Mouse (Mus musculus): ENCODE measurements around the gene Agrp.
"Not testable (repeated sequence)": the region's sequence is repeated elsewhere in the genome, so short reads cannot be mapped to it uniquely, and the experiment has no call there.

The Agrp gene

DNA sequence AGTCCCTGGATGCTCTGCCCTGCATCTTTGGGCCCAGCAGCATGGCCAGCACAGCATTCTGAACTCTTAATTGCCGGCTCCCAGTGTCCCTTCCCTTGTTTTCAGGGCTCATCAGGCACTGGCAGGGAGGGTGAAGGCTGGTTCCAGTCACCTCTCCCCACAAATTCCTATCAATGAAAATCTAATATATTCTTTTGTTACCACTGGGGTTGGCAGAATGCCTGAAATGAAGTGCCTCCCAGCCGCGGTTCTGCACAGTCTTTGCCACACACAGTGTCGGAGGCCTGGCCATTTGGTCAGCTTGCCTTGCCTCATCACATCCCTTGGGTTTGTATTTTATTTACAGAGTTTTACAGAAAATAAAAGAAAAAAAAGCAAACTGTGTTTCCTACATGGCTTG lies 15.4 kb downstream of the Agrp start:
- no peak for DNase-seq

DNA sequence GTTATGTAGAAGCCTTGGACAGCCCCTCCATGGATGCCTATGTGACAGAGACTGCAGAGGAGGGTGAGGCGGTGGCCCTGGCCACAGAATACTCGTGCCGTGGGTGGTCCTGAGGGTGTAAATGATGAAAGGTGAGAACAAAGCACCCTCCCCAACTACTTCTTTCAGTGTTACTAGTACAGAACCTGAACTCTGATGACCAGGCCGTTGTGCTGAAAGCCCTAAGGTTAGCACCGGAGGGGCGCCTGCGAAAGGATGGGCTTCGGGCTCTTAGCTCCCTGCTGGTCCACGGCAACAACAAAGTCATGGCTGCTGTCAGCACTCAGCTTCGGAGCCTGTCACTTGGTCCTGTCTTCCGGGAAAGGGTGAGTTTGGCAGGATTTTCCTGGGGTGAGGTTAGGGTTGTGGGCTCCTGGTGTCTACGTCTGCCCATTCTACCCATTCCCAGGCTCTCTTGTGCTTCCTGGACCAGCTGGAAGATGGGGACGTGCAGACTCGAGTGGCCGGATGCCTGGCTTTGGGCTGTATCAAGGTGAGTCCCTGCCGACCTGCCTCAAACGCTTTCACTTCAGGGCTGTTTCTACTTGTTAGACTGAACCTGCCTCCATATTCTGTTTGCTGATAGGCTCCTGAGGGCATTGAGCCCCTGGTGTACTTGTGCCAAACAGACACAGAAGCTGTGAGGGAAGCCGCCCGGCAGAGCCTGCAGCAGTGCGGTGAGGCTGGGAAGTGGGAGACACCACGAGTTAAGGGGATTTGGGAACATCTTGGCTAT lies 16.1 kb downstream of the Agrp start:
- DNase-seq = no peak

DNA sequence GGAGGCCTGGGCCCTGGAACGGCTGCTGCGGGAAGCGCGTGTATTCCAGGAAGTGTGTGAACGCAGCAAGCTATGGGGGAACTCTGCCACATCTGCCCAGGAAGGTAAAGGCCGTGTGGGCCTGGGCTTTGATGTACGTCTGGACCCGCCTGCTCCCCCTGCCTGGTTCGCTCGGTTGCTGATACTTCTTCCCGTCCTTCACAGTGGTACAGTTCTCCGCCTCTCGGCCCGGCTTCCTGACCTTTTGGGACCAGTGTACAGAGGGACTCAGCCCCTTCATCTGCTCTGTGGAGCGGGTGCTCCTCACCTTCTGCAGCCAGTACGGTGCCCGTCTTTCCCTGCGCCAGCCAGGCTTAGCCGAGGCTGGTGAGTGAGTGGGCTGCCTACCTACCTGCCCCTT lies 17.0 kb downstream of the Agrp start:
- DNase-seq = no peak

DNA sequence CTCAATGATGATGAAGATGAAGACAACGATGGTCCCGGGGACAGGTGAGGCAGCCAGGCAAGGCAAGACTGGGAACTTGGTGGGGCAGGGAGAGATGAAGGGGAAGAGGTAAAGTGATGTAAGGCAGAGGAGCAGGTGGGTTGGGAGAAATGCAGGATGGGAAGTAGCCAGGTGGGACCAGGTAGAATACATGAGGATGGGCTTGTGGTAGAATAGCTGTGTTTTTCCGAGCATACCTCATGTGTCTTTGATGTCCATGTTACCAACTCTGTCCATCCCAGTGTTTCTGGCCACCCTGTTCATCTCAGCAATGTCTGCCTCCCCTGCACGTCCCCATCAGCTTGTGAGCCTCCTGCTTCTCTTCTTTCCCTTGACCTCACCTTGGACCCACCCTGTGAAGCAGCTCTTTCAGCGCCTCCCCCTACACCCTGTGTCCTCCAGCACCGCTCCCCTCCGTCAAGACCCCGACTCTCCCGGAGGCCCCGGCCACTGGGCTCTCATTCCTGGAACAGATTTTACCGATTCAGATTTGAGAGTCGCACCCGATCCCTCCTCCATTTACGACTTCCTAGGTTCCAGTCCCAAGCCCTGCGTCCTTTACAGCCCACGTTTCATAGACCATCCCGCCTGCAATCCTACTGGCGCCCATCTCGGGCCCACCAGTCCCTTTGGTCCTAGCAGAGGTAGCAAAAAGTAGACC lies 18.2 kb downstream of the Agrp start:
- DNase-seq = no peak

DNA sequence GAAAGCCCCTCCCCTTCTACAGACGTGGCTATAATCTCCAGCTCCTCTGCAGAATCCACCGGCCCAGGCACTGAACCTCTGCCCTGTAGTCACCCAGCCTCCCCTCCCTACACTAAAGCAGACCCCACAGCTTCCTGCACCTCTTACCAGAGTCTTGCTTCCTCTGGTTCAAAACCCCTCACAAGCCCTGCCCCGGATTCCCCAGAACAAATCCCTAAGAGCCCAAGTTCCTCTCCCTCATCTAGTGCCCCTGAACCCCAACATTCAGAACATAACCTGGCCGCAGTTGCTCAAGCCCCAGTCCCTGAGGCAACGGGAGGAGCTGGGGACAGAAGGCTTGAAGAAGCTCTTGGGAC lies 18.9 kb downstream of the Agrp start:
- no peak for DNase-seq

DNA sequence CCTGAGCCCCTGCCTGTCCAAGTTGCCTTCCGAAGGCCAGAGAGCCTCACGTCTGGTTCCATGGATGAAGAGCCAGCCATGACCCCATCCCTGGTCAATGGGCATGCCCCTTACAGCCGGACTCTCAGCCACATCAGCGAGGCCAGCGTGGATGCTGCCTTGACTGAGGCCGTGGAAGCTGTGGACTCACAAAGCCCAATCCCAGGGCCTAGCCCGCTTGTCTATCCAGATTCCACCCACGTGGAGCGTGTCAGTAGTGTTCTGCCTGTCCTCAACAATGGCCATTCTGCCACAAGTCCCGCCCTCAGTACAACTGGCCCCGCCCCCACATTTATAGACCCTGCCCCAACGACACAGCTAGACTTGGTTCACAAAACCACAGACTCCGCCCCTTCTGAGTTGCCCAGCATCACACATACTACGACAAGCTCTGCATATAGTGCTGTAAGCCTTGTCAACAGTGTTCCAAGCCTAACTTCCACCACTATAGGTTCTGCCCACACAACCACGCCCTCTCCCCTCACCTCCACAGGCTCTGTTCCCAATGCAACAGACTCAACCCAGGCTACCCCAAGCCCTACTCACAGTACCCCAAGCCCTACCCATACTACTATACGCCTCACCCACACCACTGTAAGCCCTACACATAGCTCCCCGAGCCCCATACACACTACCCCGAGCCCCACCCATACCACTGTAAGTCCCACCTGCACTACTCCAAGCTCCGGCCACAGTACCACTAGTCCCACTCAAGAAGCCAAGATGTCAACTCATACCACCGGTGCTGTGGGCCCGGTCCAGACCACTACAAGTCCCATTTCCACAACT lies 19.5 kb downstream of the Agrp start:
- no peak for DNase-seq

DNA sequence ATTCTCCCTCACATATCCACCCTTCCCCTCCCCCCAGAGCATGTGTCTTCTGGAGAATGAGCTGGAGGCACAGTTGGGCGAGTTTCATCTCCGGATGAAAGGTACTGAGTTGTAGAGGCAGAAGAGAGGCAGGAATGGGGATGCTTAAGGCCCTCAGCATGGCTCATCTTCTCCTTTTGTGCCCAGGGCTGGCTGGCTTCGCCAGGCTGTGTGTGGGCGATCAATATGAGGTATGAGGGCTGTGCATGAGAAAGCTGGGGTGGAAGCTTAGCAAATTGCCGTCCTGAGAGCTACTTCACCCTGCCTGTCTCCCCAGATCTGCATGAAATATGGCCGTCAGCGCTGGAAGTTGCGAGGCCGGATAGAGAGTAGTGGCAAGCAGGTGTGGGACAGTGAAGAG lies 21.3 kb downstream of the Agrp start:
- DNase-seq = no peak

DNA sequence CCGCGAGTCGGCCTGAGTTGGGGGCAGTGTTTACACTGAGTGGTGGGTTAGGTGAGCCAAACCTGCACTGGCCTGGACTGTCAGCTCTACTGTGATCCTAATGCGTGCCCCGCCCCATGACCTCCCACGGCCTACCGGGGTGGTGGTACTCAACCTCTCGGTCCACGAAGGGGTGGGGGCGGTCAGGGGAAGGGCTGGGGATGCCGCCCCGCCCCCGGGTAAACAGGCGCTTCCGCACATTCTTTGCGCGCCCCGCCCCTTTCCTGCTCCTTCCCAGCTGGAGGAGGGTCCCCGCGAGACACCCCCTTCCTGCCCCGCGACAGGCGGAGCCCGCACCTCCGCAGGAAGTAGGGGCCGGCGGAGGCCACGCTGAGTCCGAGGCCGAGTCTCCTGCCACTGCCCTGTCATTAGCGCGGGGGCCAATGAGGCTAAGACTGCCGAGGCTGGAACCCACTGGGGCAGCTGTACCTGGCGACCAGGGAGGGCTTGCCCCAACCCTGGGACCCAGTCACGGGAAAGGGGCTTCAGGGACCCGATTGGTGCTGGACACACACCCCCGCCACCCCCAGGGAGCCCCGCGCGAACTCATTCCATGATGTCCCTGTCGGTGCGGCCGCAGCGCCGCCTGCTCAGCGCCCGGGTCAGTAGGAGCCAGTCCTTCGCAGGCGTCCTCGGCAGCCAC lies 23.2 kb downstream of the Agrp start:
- no peak for DNase-seq

DNA sequence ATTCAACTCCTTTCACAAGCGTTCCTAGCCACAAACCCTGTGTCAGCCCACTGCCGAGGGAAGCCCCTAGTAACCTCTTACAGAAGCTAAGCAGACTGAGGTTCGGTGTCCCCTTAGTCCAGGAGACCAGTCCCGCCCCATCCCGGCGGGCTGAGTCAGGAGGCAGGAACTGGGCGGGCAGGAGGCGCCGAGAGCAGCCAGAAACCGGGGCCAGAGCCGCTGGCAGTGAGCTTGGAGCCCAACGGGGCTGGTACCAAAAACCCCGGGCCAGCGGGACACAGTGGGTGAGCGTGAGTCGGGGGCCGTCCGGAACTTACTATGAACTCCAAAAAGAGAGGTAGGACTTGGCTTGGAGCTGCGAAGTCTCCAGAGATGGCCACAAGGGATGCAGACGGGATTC lies 24.2 kb downstream of the Agrp start:
- DNase-seq = peak; percentile 34 to 46

DNA sequence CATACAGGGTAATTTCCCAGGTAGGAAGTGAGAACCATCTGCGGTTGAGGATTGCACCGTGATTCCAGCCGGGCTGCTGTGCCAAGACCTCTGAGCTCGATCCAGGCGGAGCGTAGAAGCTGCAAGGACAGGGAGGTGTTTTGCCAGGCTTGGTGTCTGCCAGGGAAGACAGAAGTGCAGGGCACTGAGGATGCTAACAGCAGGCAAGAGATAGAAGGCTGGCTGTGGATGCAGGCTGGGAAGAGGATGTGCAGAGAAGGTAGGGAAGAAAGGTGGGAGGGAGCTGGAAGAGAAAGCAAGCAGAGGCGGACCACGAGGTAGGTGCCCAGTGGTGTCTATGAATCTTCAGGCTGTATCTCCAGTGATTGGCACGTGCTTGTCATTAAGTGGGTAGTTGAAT lies 25.4 kb downstream of the Agrp start:
- no peak for DNase-seq

DNA sequence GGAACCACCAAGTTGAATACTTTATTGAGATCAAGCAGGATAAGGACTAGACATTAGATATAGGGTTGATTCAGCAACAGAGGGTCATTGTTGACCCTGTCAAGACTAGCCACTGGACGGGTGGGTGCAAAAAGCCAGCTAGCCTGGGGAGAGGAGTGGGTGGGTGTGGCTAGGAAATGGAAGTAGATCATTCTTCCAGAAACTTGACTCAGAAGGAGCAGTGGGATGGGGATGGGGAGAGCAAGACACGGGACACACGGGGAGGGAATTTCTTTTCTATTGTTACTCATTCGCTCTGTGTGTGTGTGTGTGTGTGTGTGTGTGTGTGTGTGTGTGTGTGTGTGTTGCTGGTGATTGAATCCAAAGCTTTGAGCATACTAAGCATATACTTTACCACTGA lies 27.4 kb downstream of the Agrp start:
- DNase-seq = no peak

DNA sequence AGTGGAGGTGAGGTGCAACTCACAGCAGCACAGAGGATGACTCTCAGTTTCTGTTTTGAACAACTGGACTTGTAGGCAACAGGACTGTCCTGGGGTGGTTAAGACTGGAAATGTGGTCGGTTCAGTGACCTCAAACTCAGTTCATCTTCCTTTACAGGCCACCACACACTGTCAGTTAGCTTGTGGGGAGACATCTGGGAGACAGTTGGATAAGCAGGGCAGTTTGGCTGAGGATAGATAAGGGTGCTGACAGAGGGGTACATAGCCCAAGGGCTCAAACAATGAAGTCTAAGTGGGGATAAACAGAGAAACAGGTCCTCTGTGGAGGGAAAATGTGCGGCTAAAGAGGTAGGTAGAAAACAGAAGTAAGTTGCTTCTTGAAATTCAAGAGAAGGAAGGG lies 27.8 kb downstream of the Agrp start:
- no peak for DNase-seq

DNA sequence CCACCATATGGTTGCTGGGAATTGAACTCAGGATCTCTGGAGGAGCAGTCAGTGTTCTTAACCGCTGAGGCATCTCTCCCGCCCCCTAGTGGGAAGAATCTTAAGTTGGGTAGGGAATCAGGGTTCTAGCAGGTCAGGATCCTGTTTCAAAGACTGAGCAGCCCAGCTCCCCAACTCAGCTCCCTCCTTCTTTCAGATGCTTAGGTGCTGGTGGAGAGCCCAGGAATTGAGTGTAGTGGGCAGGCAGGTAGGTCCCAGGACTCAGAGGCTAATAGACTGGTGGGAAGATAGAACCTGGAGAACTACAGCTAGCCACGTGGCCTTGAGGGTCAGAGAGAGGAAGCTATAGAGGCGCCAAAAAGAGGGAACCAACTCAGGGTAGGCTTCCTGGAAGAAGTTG lies 29.5 kb downstream of the Agrp start:
- DNase-seq = peak in 1 of 2 experiments; percentile 35

DNA sequence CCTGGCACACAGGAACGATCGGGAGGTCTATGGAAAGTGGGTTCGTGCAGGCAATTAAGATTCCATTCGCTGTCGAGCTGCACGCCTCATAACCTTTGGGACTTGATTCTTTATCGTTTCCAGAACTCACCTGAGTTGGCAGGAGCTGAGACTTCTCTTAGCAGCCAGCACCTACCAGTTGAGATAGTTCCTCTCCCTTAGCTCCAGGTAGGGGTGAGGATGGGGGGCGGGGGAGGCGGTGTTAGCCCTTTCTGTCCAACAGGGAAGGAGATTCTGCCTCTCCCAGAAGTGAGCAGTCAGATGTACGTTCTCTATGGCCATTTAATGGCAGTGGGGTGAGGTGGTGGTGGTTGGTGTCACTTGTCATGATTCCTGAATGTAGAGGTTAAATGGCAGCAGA lies 30.1 kb downstream of the Agrp start:
- DNase-seq = no peak

DNA sequence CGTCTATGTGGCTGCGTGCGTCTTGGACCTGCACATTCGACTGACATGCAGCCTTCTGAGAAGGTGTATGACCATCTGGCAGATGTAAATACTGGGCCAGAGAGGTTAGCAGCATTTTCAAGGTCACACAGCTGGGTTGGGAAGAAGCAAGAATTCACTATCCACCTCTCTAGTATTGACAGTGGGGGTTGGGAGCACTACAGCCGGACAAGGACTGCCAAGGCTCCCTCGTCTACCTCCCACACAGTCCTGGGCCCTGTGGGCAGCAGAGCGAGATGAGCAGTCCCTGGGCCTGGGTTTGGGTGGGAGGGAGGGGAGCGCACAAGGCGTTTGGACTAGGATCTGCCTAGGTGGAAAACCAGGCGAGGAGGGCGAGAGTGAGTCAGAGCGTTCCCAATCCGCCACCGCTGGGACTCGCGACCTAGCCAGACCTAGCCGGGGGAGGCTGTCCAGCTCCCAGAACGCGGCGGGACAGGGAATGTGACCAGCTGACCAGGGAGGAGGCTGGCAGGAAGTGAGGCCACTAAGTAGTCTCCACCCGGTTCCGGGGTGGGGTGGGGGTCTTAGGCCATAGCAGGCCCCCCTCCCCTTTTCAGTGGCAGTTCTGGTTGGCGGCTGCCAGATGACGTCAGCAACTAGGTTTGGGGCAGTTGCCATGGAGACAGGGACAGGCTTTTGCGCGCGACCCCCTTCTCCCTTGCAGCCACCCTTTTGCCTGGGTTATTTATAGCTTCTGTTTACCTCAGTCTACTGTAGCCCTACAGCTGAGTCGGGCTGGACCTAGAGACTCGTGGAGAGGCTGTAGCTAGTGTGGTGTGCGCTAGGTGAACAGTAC lies 30.8 kb downstream of the Agrp start:
- DNase-seq = peak; percentile 70 to 71

DNA sequence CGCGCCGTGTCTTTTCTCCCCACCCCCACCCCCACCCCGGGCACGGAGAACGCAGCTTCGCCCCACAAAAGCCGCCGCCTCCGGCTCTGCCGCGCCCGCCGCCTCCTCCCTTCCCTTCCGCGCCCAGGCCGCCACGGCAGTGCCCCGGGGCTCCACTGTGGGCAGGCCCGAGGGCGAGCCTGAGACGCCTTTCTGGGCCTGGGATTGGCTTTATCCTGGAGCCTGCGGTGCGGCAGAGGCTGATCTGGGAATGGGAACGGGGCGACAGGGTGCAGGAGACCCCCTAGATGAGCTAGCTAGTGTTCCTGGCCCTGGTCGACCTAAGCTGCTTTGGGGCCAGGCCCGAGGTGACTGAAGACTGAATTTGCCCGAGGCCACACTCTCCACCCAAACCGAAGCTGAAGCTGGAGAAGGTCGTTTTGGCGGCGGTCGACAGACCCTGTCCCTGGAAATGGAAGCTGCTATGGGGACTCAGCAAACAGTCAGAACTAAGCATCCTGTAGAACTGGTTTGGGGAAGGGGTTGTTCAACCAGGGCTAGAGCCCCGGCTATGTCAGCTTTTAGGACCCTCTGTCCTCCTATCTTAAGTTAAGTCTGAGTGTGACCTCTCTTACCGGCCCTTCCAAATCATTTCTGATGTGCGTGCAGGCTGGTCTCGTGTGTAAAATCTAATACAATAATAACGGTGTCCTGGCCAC lies 31.6 kb downstream of the Agrp start:
- peak; percentile 47 to 51 for DNase-seq

DNA sequence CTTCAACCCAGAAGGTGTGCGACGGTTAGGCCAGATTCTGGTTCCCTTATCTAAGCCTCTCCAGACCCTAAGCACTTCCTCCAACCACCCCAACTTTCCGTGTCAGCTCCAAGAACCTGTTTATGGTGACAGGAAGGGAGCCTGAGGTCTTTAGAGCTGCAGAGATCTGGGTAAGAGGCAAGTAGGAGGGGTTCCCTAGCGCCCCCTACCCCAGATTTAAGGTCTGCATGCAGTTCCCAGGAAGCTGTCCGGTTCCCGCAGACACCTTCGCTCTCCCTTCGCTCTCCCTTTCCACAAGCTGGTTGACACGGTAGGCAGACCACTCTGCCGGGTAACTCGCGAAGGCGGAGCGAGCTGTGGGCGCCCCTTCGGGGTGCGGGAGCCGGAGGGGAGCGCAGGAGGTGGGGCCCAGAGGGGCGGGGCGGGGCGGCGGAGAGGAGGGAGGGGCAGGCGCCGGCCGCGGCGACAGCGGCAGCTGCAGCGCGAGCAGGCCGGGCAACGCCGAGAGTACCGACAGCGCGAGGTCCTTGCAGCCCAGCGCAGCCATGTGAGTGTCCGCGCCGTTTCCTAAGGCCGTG lies 32.3 kb downstream of the Agrp start, which contains the start of gene Ripor1:
Ripor1 (plus strand) TSS at position 452 of the 578 bp plus-strand sequence.
- peak; percentile 64 to 76 for DNase-seq

DNA sequence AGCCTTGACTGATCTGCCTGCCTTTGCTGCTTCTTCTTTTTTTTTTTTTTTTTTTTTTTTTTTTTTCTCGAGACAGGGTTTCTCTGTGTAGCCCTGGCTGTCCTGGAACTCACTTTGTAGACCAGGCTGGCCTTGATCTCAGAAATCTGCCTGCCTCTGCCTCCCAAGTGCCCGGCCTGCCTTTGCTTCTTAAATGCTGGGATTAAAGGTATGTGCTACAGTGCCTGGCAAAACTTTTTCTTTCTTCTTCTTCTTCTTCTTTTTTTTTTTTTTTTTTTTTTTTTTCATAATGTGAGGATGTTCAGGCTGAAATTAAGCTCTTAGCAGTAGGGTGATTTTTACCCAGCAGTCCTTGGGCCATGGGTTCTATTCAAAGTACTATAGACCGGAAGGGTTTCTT lies 34.7 kb downstream of the Agrp start:
- not testable (repeated sequence) for DNase-seq

DNA sequence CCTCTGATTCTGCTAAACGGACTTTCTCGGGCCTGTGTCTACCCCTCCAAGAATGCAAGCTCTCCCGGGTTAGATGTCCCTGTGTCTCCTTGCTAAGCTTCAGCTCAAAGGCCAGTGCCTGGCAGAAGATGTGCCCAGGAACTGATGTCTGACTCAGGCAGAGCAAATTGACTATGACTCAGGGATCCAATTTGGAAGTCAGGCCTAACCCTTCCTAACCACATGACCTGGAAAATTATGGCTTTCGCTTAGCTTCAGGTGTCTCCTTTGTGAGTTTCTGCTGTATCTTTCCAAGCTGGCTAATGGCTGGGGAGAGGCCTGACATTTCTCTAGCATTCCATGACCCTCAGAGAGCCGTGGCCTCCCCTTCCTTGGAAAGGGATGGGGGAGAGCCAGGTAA lies 35.9 kb downstream of the Agrp start:
- no peak for DNase-seq

DNA sequence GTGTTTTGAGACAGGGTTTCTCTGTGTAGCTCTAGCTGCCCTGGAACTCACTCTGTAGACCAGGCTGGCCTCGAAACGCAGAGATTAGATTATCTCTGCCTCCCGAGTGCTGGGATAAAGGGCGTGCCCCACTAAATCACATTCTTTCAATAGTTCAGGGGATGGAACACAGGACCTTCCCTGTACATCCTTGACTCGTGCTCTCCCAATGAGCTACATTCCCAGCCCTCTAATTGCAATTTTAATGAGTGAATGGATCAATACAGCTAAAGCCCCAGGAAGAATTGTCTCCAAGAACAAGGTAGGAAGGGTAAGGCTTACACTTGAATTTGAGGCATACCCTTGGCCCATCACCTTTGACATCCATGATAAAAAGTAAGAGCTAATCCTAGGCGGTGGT lies 38.4 kb downstream of the Agrp start:
- DNase-seq = no peak
